Mouse (Mus musculus) thymus, adult 2 months (tissue): ENCODE measurements around the gene Mdga1.

Experiments used
- CTCF ChIP-seq: fragments of 200-500 bp; IDR thresholded peaks from 2 replicates; pipeline ENCODE4 v1.5.1; 2012; ENCODE audit warnings: mild to moderate bottlenecking, control low read depth, low read length, moderate library complexity, borderline replicate concordance; ENCODE audit not compliant: control insufficient read depth, poor library complexity, insufficient read depth; ENCODE audit errors: extremely low read depth
- POLR2A ChIP-seq: fragments of 200-500 bp; IDR thresholded peaks from 2 replicates; pipeline ENCODE4 v1.6.1; 2012; ENCODE audit warnings: mild to moderate bottlenecking, low read length, control low read depth, moderate library complexity; ENCODE audit not compliant: control insufficient read depth, poor library complexity, insufficient read depth; ENCODE audit errors: extremely low read depth

- TF ChIP-seq POLR2A: no peak
- no peak for TF ChIP-seq CTCF
Measured at GRCm38 (mm10) chr17:29838029-29838428, 131.9 kb downstream of the Mdga1 start.
